Mouse (Mus musculus) embryonic facial prominence, embryonic 10.5 days (tissue): Measurements from ENCODE around the gene Zc3h6. TPM values are rescaled to one million over a fixed set of nuclear protein-coding genes. Genes with fewer than 3 reads are reported as not detected.
"Not testable (repeated sequence)": the region's sequence is repeated elsewhere in the genome, so short reads cannot be mapped to it uniquely, and the experiment has no call there.

ENCODE experiments used
- DNase-seq: peaks from one replicate; pipeline ENCODE4 v3.0.0-alpha.2; 2017; ENCODE audit warnings: low spot score
- H3K27ac ChIP-seq: fragments of 300-500 bp; sonication (generic); replicated peaks from 2 replicates; pipeline ENCODE4 v1.5.1; 2016; ENCODE audit warnings: mild to moderate bottlenecking
- H3K27me3 ChIP-seq: fragments of 300-500 bp; sonication (generic); replicated peaks from 2 replicates; pipeline ENCODE4 v1.6.1; 2016; ENCODE audit warnings: low read depth, mild to moderate bottlenecking; ENCODE audit not compliant: poor library complexity, severe bottlenecking
- H3K36me3 ChIP-seq: fragments of 300-500 bp; sonication (generic); replicated peaks from 2 replicates; pipeline ENCODE4 v1.6.1; 2016; ENCODE audit warnings: mild to moderate bottlenecking, moderate library complexity
- H3K4me1 ChIP-seq: fragments of 300-500 bp; sonication (generic); 2 replicates; pipeline ENCODE4 v1.6.1; 2016
- H3K4me3 ChIP-seq: fragments of 300-500 bp; sonication (generic); 2 replicates; pipeline ENCODE4 v1.5.1; 2016; ENCODE audit warnings: mild to moderate bottlenecking, moderate library complexity
- H3K9me3 ChIP-seq: fragments of 300-500 bp; sonication (generic); 2 replicates; pipeline ENCODE4 v1.6.1; 2016; ENCODE audit warnings: mild to moderate bottlenecking
- WGBS: fragments of 180-500 bp; shearing (Covaris S2); methylation state at CpG from one replicate; pipeline ENCODE4 v1.1.7; 2016; 5-methylcytosine and 5-hydroxymethylcytosine counted together
- polyA plus RNA-seq: library from polyadenylated mRNA; unstranded; fragments of >200 nt; fragmentation: Nextera tagmentation; extraction: Ambion mirVana; gene quantifications from 2 replicates; pipeline ENCODE4 v1.2.1, GENCODE M21; 2016

The Zc3h6 gene
- polyA plus RNA-seq, 1 experiment from 2014 or later: 1.1 TPM

GRCm38 (mm10) chr2:128968475-128969083 is 1.4 kb downstream of the Zc3h6 start:
- DNase-seq: no peak

DNA sequence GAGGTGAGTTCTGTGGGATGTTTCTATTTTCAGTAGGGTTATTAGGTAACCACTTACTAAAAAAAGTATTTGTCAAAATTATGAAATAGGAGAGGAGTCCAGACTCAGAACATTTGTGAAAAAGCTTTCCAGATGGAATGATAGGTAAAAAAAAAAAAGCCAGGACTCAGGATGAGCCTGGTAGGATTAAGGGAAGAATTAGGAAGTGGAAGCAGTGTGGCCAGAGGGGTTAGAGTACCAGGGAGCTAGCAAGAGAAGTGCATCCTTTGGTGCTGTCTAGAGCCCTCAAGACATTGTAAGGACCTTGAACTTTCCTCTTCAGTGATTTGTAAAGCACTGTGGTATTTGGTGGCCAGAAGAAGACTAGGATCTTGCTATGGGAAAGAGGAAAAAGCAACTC is 5.1 kb downstream of the Zc3h6 start:
- H3K27me3 ChIP-seq: no peaks in the 10 kb centered on the region
- H3K27ac ChIP-seq: no peak overlapping the region
- H3K9me3 ChIP-seq: no peaks in the 10 kb centered on the region
- H3K36me3 ChIP-seq: no peaks in the 10 kb centered on the region
- H3K4me1 ChIP-seq: peaks cover 10% of the 10 kb centered on the region; the same call in 1 of the 2 replicates
- no peak overlapping the region for H3K4me3 ChIP-seq
- DNase-seq: no peak

More at GRCm38 (mm10) chr2:128968475-128969083, 1.4 kb downstream of the Zc3h6 start:
- no peaks in the 10 kb centered on the region for H3K36me3 ChIP-seq
- H3K27ac ChIP-seq: peak overlapping the region; percentile 99
- no peaks in the 10 kb centered on the region for H3K9me3 ChIP-seq
- H3K4me3 ChIP-seq: peak overlapping the region; percentile 69
- no peaks in the 10 kb centered on the region for H3K27me3 ChIP-seq
- H3K4me1 ChIP-seq: peaks cover 21% of the 10 kb centered on the region

- 77% methylated on average over 4 of the region's 4 CpGs for WGBS
- Histone ChIP-seq H3K27me3 (no peaks in the 10 kb centered on the region), H3K4me3 (no peak overlapping the region), H3K9me3 (no peaks in the 10 kb centered on the region), H3K36me3 (no peaks in the 10 kb centered on the region), H3K27ac (no peak overlapping the region), H3K4me1 (no peaks in the 10 kb centered on the region)
- no peak for DNase-seq
These were observed 8.4 kb downstream of the Zc3h6 start for GRCm38 (mm10) chr2:128975572-128975971.

DNA sequence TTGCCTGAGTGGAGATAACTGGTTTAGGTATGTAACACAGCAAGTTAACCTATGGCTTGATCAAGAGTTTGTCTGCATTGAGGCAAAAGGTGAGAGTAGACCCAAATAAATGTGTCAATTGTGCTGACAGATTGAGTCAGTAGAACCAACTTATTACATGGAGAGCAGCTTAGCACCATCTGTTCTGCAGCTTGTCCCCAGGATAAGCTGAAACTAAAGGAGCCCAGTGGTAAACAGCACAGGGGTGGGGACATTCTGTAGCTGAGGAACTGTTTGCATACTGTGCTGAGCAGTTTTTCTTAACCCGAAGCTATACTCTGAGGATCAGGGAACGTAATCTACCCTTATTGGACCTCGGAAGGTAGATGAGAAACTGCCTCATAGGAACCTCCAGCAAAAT is 17.5 kb downstream of the Zc3h6 start:
- peaks cover 6% of the 10 kb centered on the region for H3K4me1 ChIP-seq
- no peaks in the 10 kb centered on the region for H3K9me3 ChIP-seq
- no peak overlapping the region for H3K4me3 ChIP-seq
- H3K27ac ChIP-seq: no peak overlapping the region
- WGBS: 89% methylated on average over 3 of the region's 3 CpGs
- H3K36me3 ChIP-seq: no peaks in the 10 kb centered on the region
- DNase-seq: no peak
- no peaks in the 10 kb centered on the region for H3K27me3 ChIP-seq

- Histone ChIP-seq H3K4me1 (no peaks in the 10 kb centered on the region), H3K27me3 (no peaks in the 10 kb centered on the region), H3K27ac (no peak overlapping the region), H3K36me3 (no peaks in the 10 kb centered on the region), H3K4me3 (no peak overlapping the region), H3K9me3 (no peaks in the 10 kb centered on the region)
- DNase-seq: no peak
These were observed 37.7 kb downstream of the Zc3h6 start for GRCm38 (mm10) chr2:129004872-129005271.

DNA sequence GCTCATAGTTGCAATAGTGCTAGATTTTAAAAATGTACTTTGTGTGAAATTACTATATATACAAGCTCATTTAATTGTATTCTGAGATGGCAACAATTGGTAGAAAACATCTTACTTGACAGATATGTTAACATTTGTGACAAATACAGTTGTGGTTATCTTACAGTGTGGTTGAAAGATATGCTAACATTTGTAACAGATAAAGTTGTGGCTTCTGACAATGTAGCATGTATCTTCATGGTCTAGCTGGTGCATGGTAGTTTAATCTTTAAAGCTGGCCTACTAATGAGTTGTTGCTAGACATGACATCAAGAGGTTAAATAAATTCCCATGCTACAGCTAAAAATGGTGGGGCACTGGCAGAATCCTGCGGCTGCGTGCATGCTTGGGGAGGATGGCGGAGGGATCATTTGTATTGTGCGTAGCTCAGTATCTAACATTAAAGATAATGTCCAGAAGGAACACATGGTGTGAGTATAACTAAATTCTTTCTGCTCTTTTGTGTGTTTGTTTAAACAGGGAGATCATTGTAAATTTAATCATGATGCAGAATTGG is 39.1 kb downstream of the Zc3h6 start:
- no peaks in the 10 kb centered on the region for H3K9me3 ChIP-seq
- H3K27me3 ChIP-seq: no peaks in the 10 kb centered on the region
- H3K27ac ChIP-seq: no peak overlapping the region
- 79% methylated on average over 4 of the region's 4 CpGs for WGBS
- H3K36me3 ChIP-seq: no peaks in the 10 kb centered on the region
- H3K4me1 ChIP-seq: no peaks in the 10 kb centered on the region
- H3K4me3 ChIP-seq: no peak overlapping the region
- DNase-seq: no peak

DNA sequence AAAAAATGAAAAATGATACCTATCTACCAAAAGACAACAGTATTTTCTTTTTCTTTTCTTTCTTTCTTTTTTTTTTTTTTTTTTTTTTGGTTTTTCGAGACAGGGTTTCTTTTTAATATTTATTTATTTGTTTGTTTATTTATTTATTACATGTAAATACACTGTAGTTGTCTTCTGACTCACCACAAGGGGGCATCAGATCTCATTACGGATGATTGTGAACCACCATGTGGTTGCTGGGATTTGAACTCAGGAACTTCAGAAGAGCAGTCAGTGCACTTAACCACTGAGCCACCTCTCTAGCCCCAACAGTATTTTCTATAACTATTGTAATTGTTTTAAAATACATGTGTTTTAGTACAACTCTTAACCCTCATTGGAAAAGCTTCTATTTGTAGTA is 41.7 kb downstream of the Zc3h6 start:
- 76% methylated on average over 2 of the region's 2 CpGs for WGBS
- H3K4me3 ChIP-seq, H3K4me1 ChIP-seq, H3K27me3 ChIP-seq, DNase-seq, H3K9me3 ChIP-seq, H3K27ac ChIP-seq, H3K36me3 ChIP-seq: not testable (repeated sequence)

DNA sequence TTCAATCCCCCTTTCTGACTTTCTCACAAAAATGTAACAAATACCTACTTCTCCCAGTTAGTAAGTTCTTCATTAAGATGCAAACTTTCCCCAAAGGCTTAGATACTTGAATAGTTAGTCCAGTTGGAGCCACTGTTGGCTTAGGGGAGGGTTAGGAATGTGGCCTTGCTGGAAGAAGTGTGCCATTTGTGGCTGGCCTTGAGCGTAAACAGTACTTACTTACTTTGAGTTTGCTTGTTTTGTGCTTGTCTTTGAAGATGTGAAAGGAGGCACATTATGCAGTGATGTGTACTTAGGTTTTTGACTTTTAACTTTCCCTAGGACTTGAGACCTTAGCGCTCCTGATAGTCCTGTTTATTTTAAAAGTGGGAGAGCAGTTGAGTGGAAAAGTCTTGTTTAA is 52.9 kb downstream of the Zc3h6 start:
- no peak overlapping the region for H3K27ac ChIP-seq
- H3K4me3 ChIP-seq: no peak overlapping the region
- WGBS: 79% methylated on average over 2 of the region's 2 CpGs
- H3K36me3 ChIP-seq: no peaks in the 10 kb centered on the region
- H3K9me3 ChIP-seq: no peaks in the 10 kb centered on the region
- no peak for DNase-seq
- H3K27me3 ChIP-seq: no peaks in the 10 kb centered on the region
- H3K4me1 ChIP-seq: no peaks in the 10 kb centered on the region

DNA sequence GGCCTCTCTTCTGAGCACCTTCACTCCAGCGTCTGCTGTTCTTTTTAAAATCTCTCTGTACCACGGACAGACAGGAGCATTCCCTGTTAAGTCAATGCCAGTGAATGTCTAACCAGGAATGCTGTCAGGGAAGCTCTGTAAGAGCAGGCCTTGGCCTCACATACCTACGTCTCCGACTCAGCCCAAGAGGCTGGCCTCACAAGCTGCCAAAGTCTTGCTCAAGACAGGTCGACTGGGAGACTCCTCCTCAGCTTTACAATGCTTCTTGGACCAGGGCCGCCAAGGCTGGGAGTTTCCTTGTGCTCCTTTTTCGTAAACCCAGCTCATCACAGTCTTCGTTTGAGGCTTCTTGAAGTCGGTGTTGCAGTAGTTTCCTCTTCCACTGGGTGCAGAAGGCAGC is 57.6 kb downstream of the Zc3h6 start:
- no peaks in the 10 kb centered on the region for H3K9me3 ChIP-seq

DNA sequence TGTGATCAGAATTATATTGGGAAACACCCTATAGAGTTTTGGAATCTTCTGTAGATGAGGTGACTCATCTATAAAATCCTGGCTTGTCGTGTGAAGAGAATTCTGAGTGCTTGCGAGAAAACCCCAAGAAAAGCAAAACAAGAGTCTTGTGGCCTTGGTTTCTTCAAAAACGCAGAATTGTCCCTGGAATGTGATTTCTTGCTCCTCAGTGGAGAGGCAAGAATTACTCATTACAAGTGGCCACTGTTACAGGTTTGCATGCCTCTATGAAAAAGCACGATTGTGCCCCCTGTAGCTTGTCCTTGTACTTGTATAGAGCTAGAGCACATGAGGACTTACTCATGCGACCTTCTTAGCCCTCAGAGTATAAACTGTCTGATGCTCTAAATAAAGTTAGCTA is 68.2 kb downstream of the Zc3h6 start:
- no peaks in the 10 kb centered on the region for H3K36me3 ChIP-seq
- no peak for DNase-seq
- H3K27ac ChIP-seq: no peak overlapping the region
- H3K4me1 ChIP-seq: peaks cover 14% of the 10 kb centered on the region
- H3K27me3 ChIP-seq: peaks cover 46% of the 10 kb centered on the region
- 83% methylated on average over 5 of the region's 5 CpGs for WGBS
- H3K4me3 ChIP-seq: no peak overlapping the region
- no peaks in the 10 kb centered on the region for H3K9me3 ChIP-seq

More for the DNA sequence above, 57.6 kb downstream of the Zc3h6 start:
- H3K27ac ChIP-seq: no peak overlapping the region
- H3K27me3 ChIP-seq: no peaks in the 10 kb centered on the region
- H3K4me3 ChIP-seq: no peak overlapping the region
- no peak for DNase-seq
- WGBS: 79% methylated on average over 9 of the region's 9 CpGs
- H3K4me1 ChIP-seq: no peaks in the 10 kb centered on the region
- H3K36me3 ChIP-seq: no peaks in the 10 kb centered on the region

DNA sequence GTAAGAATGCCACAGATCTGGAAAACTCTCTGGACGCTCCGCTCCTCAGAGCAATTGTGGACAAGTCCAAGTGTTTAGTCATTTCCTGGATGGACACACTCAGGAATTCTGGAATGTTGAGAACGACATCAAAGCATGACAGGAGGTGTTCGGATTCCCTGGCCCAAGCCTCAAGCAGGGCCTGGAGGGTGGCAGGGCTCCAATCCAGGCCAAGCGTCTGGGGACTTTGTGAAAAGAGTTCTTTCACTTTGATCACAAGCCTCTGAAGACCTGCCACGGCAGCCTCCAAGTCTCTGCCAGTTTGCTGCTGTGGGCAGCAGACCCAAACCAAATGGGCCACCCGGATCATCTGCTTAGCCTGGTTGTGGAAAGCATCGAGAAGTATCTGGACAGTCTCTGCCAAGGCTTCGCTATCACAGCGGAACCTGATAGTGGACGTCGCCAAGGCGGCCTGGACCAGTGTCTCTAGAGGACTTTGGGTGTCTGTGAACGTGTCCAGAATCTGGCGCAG is 71.3 kb downstream of the Zc3h6 start:
- Histone ChIP-seq H3K27ac (0 out of 2 replicates have a peak overlapping the region, but pooled peaks have one; percentile 54), H3K36me3 (no peaks in the 10 kb centered on the region), H3K4me1 (peaks cover 14% of the 10 kb centered on the region), H3K27me3 (peaks cover 63% of the 10 kb centered on the region), H3K9me3 (no peaks in the 10 kb centered on the region), H3K4me3 (peak overlapping the region; percentile 64)
- DNase-seq: peak; percentile 15
- 35% methylated on average over 15 of the region's 15 CpGs for WGBS

DNA sequence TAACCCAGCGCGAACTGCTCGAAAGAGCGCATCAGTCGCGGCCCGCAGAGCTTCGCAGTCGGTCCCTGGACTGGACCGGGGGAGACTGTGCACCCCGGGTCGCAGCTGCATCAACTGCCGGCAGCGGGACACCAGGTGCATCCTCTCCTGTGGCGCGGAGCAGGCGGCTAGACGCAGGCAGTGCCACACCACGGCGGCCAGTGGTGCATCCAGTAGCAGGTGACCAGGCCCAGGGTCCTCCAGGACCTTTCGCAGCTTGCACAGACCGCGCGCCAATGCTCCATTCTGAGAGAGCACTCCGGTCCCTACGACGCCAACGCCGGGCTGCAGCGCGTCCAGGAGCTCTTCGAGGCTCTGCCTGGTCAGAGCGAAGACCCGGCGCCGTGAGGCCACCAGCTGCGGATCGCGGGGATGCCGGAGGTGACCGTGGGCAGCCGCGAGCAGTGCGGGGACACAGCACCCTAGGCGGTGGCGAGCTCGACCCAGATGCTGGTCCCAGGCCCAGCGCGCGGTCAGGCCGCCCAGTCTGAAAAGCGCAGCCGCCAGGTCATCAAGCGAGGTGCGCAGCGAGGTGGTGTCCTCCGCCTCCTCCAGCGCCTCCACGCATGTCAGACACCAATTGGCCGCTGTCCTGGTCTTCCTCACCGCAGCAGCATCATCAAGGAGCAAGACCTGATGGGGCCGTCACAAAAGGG is 71.9 kb downstream of the Zc3h6 start:
- H3K27me3 ChIP-seq: peaks cover 63% of the 10 kb centered on the region
- H3K4me3 ChIP-seq: peak overlapping the region; percentile 64
- peaks cover 14% of the 10 kb centered on the region for H3K4me1 ChIP-seq
- H3K9me3 ChIP-seq: no peaks in the 10 kb centered on the region
- peak; percentile 73 for DNase-seq
- H3K36me3 ChIP-seq: no peaks in the 10 kb centered on the region
- peak overlapping the region; percentile 54 for H3K27ac ChIP-seq
- 3% methylated on average over 62 of the region's 62 CpGs for WGBS

DNA sequence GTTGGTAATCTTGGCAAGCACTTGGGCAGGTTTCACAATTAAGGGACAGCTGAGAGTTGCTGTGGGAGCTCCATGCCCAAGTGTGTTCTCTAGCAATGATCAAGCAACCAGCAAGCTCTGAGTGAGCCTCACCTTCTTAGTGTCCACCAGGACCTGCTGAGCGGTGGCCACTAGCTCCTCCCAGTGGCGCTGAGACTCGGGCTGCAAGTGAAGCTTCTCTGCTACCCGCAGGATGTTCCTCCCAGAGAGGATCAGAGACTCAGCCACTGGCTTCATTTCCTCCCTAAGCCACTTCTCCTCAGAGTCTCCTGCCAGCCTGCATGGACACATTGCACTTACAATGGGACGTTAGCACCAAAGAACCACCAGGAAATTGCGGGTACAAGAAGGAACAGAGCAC is 73.4 kb downstream of the Zc3h6 start:
- DNase-seq: no peak
- Histone ChIP-seq H3K9me3 (no peaks in the 10 kb centered on the region), H3K27me3 (peaks cover 63% of the 10 kb centered on the region), H3K4me3 (no peak overlapping the region), H3K36me3 (no peaks in the 10 kb centered on the region), H3K27ac (no peak overlapping the region), H3K4me1 (peaks cover 14% of the 10 kb centered on the region)
- 34% methylated on average over 6 of the region's 6 CpGs for WGBS
